27 mouse cellular contexts compared by ENCODE assay signal in the genomic region with DNA sequence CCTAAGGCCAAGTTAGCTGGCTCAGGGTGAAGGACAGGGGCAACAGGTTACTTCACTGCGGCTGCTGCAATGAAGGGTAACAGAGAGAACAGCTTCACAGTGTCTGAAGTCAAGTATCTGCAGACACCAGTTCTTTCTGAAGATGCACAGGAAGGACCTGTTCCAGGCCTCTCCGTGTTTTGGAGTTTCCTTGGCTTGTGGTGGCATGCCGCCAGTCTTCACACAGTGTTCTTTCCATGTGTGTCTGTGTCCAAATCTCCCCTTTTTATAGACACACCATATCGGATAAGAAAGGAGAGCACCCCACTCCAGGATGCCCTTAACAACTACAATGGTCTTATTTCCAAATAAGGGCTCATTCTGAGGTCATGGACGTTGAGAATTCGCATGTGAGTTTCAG. TPM values are rescaled to one million over a fixed set of nuclear protein-coding genes. Genes with fewer than 3 reads are reported as not detected.
"Had no signal": no experiment of that assay in that cellular context is flagged by ENCODE, and none has a peak within 500 bp of the region (broad histone marks: within the 10 kb centered on the region; RNA-seq: fewer than 3 reads in every experiment).

No protein-coding gene starts in this region.

- H3K4me3 ChIP-seq: embryonic facial prominence, embryonic 10.5 days; embryonic facial prominence, embryonic 12.5 days; embryonic facial prominence, embryonic 13.5 days; embryonic facial prominence, embryonic 15.5 days; erythroblast, embryonic 14.5 days; forebrain, embryonic 10.5 days; forebrain, embryonic 12.5 days; forebrain, embryonic 13.5 days; forebrain, embryonic 15.5 days; gastrocnemius, adult 2 months; heart, adult 2 months had no signal

- H3K27ac ChIP-seq: embryonic facial prominence, embryonic 10.5 days; embryonic facial prominence, embryonic 12.5 days; embryonic facial prominence, embryonic 13.5 days; embryonic facial prominence, embryonic 15.5 days; forebrain, embryonic 10.5 days; forebrain, embryonic 12.5 days; forebrain, embryonic 13.5 days; forebrain, embryonic 15.5 days; gastrocnemius, adult 2 months; heart, adult 2 months had no signal

- DNase-seq: cerebellum, adult 2 months; cerebellum, adult 8-10 months; cerebellum, adult 9-10 months; cerebellum, adult 9-11 months; cerebellum, postnatal 10 days; cerebellum, postnatal 14 days; cerebellum, postnatal 25 days; cerebellum, postnatal 36 days; embryo, embryonic 11 days; forebrain, postnatal 0 days; gastrocnemius, adult 2 months; gastrocnemius, postnatal 10 days; gastrocnemius, postnatal 14 days; gastrocnemius, postnatal 25 days; gastrocnemius, postnatal 36 days; heart, adult 2 months had no signal

RNA-seq across cellular contexts. Expression of gene Slc4a3, which starts 1.7 kb away (rescaled TPM):
- total RNA-seq: granulocyte monocyte progenitor cell, adult 5-6 weeks had no signal

RNA-seq across cellular contexts. Expression of gene Inha, which starts 37.5 kb away (rescaled TPM):
- total RNA-seq: common myeloid progenitor, adult 5-6 weeks; granulocyte monocyte progenitor cell, adult 5-6 weeks had no signal

RNA-seq across cellular contexts. Expression of gene Obsl1, which starts 38.1 kb away (rescaled TPM):
- total RNA-seq: granulocyte monocyte progenitor cell, adult 5-6 weeks had no signal
